Mouse (Mus musculus) bone marrow, adult 2 months (tissue): ENCODE results near the gene Ctxn1. TPM values are rescaled to one million over a fixed set of nuclear protein-coding genes. Genes with fewer than 3 reads are reported as not detected.
"Not testable (repeated sequence)": the region's sequence is repeated elsewhere in the genome, so short reads cannot be mapped to it uniquely, and the experiment has no call there.

Experiments
- H3K27ac ChIP-seq: fragments of 200-500 bp; 2 replicates; pipeline ENCODE4 v1.5.1; 2012; ENCODE audit warnings: low read depth, mild to moderate bottlenecking, control low read depth, inconsistent platforms, low read length; ENCODE audit not compliant: control insufficient read depth, poor library complexity, insufficient read depth
- H3K4me1 ChIP-seq: fragments of 200-500 bp; 2 replicates; pipeline ENCODE4 v1.6.1; 2011; ENCODE audit warnings: low read length; ENCODE audit not compliant: control insufficient read depth, insufficient read depth
- H3K4me3 ChIP-seq: fragments of 200-500 bp; replicated peaks from 2 replicates; pipeline ENCODE3; 2011; ENCODE audit warnings: mild to moderate bottlenecking, low read depth, low read length, control low read depth; ENCODE audit not compliant: control insufficient read depth
- CTCF ChIP-seq: fragments of 200-500 bp; IDR thresholded peaks from 2 replicates; pipeline ENCODE4 v1.5.1; 2011; ENCODE audit warnings: low read length, control low read depth; ENCODE audit not compliant: control insufficient read depth, insufficient read depth
- POLR2A ChIP-seq: fragments of 200-500 bp; IDR thresholded peaks from 2 replicates; pipeline ENCODE4 v1.6.1; 2011; ENCODE audit warnings: low read depth, mild to moderate bottlenecking, control low read depth, low read length, borderline replicate concordance; ENCODE audit not compliant: control insufficient read depth
- WGBS: fragments of 180-500 bp; shearing (Covaris S2); methylation state at CpG from one replicate; pipeline ENCODE4 v1.1.7; 2018; 5-methylcytosine and 5-hydroxymethylcytosine counted together
- polyA plus RNA-seq: library from polyadenylated mRNA; stranded (reverse); fragments of >200 nt; gene quantifications from 2 replicates; pipeline ENCODE4 v1.2.4, GENCODE M21; 2011; ENCODE audit warnings: low replicate concordance; ENCODE audit not compliant: missing spikeins, insufficient read depth, insufficient read length

The Ctxn1 gene
- polyA plus RNA-seq, 1 experiment, result 3.8 TPM

DNA sequence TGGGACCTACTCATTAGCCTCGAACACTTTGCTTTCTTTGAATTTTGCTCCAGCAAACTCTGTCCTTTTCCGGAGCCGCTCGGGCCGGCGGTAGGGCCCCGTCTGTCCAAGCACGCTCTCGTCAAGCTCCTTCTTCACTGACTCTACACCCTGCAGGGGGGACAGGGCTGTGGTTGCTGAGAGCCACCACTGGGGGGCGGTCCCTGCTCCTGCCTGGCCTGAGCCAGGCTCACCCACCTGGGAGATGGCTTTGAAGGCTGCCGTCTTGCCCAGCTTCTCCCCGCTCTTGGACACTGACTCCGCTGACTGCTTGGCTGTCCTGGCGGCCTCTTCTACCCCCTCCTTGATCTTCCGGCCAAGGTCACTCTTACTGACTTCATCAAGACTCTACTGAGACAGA lies 8.6 kb upstream of the Ctxn1 start:
- H3K27ac ChIP-seq, result no peak overlapping the region
- H3K4me3 ChIP-seq, result no peak overlapping the region
- WGBS, result 86% methylated on average over 15 of the region's 15 CpGs
- H3K4me1 ChIP-seq, result no peaks in the 10 kb centered on the region
- no peak for TF ChIP-seq POLR2A
- TF ChIP-seq CTCF, result peak; percentile 44; the same call in 1 of the 2 replicates

GRCm38 (mm10) chr8:4265160-4265914 lies 6.3 kb upstream of the Ctxn1 start:
- H3K4me3 ChIP-seq, result no peak overlapping the region
- WGBS, result 87% methylated on average over 15 of the region's 15 CpGs
- H3K4me1 ChIP-seq, result no peaks in the 10 kb centered on the region
- no peak overlapping the region for H3K27ac ChIP-seq
- TF ChIP-seq CTCF, result no peak
- no peak for TF ChIP-seq POLR2A

GRCm38 (mm10) chr8:4263105-4263791 lies 4.2 kb upstream of the Ctxn1 start:
- 64% methylated on average over 8 of the region's 8 CpGs for WGBS
- no peak for TF ChIP-seq CTCF
- TF ChIP-seq POLR2A, result no peak
- H3K4me1 ChIP-seq, result no peaks in the 10 kb centered on the region; the same call in 1 of the 2 replicates
- H3K4me3 ChIP-seq, result no peak overlapping the region
- H3K27ac ChIP-seq, result no peak overlapping the region

GRCm38 (mm10) chr8:4259805-4260170 lies 714 bp upstream of the Ctxn1 start:
- Histone ChIP-seq H3K27ac (no peak overlapping the region), H3K4me3 (no peak overlapping the region), H3K4me1 (no peaks in the 10 kb centered on the region; the same call in 1 of the 2 replicates)
- 87% methylated on average over 4 of the region's 4 CpGs for WGBS
- TF ChIP-seq POLR2A, result no peak
- TF ChIP-seq CTCF, result no peak

- TF ChIP-seq POLR2A, result no peak
- TF ChIP-seq CTCF, result no peak
- Histone ChIP-seq H3K4me3 (peak overlapping the region; percentile 45), H3K27ac (no peak overlapping the region; the same call in 1 of the 2 replicates), H3K4me1 (peaks cover under 1% of the 10 kb centered on the region; the same call in 1 of the 2 replicates)
- under 1% methylated on average over 32 of the region's 32 CpGs for WGBS
Observed at GRCm38 (mm10) chr8:4258678-4259077, 396 bp downstream of the Ctxn1 start.

DNA sequence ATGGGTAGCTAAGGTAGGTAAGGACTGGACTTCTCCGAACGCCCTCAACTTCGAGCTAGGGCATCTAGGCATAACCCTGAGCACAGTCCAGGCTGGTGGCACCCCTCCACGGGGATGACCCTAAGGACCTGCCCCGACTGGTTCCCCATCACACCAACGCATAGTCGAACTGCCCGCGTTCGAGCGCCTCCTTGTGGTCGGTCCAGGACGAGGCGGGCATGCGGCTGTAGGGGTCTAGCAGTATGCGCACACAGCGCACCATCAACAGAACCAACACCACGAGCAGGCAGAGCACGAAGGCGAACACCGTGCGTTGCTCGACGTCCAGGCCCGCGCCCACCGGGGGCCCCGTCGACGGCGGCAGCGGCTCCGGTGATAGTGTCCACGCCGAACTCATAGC lies 841 bp downstream of the Ctxn1 start:
- TF ChIP-seq CTCF (peak; percentile 90), POLR2A (0 out of 2 replicates have a peak, but pooled peaks have one; percentile 12)
- Histone ChIP-seq H3K4me1 (peaks cover 2% of the 10 kb centered on the region; the same call in 1 of the 2 replicates), H3K4me3 (peak overlapping the region; percentile 45), H3K27ac (no peak overlapping the region; the same call in 1 of the 2 replicates)
- 5% methylated on average over 35 of the region's 35 CpGs for WGBS

DNA sequence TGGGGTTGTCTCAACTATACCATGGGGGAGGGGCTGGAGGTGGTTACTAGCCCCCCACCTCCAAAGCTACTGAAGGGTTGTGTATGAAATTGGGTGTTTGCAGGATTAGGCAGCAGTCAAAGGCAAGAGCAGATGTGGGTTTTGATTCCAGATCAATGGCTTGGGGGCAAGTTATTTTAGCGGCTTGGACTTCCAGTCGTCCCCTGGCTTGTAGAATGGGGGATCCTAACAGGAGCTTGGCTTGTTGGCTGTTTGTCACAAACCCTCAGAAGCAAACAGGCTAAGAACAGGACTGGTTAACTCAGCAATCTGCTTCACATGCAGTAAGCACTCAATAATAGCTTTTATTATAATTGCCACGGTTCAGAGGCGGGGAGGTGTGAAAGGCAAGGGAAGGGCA lies 1.7 kb downstream of the Ctxn1 start:
- TF ChIP-seq CTCF, result no peak
- TF ChIP-seq POLR2A, result no peak
- Histone ChIP-seq H3K4me1 (peaks cover 2% of the 10 kb centered on the region; the same call in 1 of the 2 replicates), H3K27ac (no peak overlapping the region), H3K4me3 (no peak overlapping the region)
- 84% methylated on average over 4 of the region's 4 CpGs for WGBS

DNA sequence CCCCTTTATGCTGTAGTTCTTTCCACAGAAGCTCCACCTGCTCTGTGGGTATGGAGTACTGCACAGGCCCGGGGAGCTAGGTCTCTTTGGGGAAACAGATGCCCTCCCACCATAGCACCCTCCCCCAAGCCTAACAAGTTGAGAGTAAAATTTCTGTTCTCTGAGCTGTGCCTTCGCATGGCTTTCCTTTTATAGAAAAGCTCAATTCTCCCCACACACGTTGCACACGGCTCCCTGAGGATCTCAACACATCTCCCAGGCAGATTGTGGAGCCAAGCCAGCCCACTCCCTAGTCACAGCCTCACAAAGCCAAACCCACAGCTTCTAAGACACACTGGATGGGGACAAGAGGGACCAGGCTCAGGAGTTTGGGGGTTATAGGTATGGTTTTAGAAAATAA lies 2.2 kb downstream of the Ctxn1 start:
- H3K27ac ChIP-seq, result no peak overlapping the region
- TF ChIP-seq POLR2A, result no peak
- no peak for TF ChIP-seq CTCF
- H3K4me3 ChIP-seq, result no peak overlapping the region
- WGBS, result 73% methylated on average over 4 of the region's 4 CpGs
- peaks cover 2% of the 10 kb centered on the region; the same call in 1 of the 2 replicates for H3K4me1 ChIP-seq

GRCm38 (mm10) chr8:4255471-4255870 lies 3.6 kb downstream of the Ctxn1 start:
- WGBS, result 86% methylated on average over 7 of the region's 7 CpGs
- not testable (repeated sequence) for H3K4me3 ChIP-seq, H3K4me1 ChIP-seq, H3K27ac ChIP-seq
